Mouse (Mus musculus): ENCODE measurements around the gene Casz1. TPM values are rescaled to one million over a fixed set of nuclear protein-coding genes. Genes with fewer than 3 reads are reported as not detected.
A peak's percentile ranks its signal among the peaks of the same experiment; 100 is the strongest.

Gene Casz1
- polyA plus RNA-seq, 1 experiment from 2014 or later: 9.4 TPM

GRCm38 (mm10) chr4:148881001-148881669, 76.9 kb downstream of the Casz1 start:
- no peak overlapping the region for H3K4me3 ChIP-seq (ENCODE audit: low read depth, low read length)
- no peaks in the 10 kb centered on the region for H3K27me3 ChIP-seq (ENCODE audit: control insufficient read depth, insufficient read depth, low read length)
- no peaks in the 10 kb centered on the region for H3K9me3 ChIP-seq (ENCODE audit: control insufficient read depth, low read length)
- no peaks in the 10 kb centered on the region for H3K36me3 ChIP-seq (ENCODE audit: control insufficient read depth, insufficient read depth, low read length)
- H3K9ac ChIP-seq (ENCODE audit: low read length): no peak overlapping the region
- H3K4me2 ChIP-seq (replicated peaks; ENCODE audit: low read depth): no peak overlapping the region
- 54% methylated on average over 17 of the region's 17 CpGs for WGBS
- H3K27ac ChIP-seq (replicated peaks): no peak overlapping the region
- DNase-seq (ENCODE audit: low spot score): no peak
- no peak for ATAC-seq (ENCODE audit: low FRiP score, low TSS enrichment)
- no peak for TF ChIP-seq CTCF (IDR thresholded peaks at IDR 0.05; ENCODE audit: low read depth)
- TF ChIP-seq EP300 (optimal IDR thresholded peaks at IDR 0.05): no peak
- peaks cover 4% of the 10 kb centered on the region; the same call in 1 of the 2 replicates for H3K4me1 ChIP-seq (replicated peaks; ENCODE audit: control insufficient read depth, insufficient read depth)

GRCm38 (mm10) chr4:148881838-148882237, 77.6 kb downstream of the Casz1 start:
- H3K27ac ChIP-seq (replicated peaks): no peak overlapping the region
- H3K36me3 ChIP-seq (ENCODE audit: control insufficient read depth, insufficient read depth, low read length): no peaks in the 10 kb centered on the region
- no peaks in the 10 kb centered on the region for H3K9me3 ChIP-seq (ENCODE audit: control insufficient read depth, low read length)
- DNase-seq (ENCODE audit: low spot score) (no peak), ATAC-seq (ENCODE audit: low FRiP score, low TSS enrichment) (no peak)
- no peaks in the 10 kb centered on the region for H3K27me3 ChIP-seq (ENCODE audit: control insufficient read depth, insufficient read depth, low read length)
- no peak overlapping the region for H3K9ac ChIP-seq (ENCODE audit: low read length)
- H3K4me3 ChIP-seq (ENCODE audit: low read depth, low read length): no peak overlapping the region
- TF ChIP-seq CTCF (IDR thresholded peaks at IDR 0.05; ENCODE audit: low read depth) (no peak), EP300 (optimal IDR thresholded peaks at IDR 0.05) (no peak)
- H3K4me2 ChIP-seq (replicated peaks; ENCODE audit: low read depth): no peak overlapping the region
- peaks cover 4% of the 10 kb centered on the region; the same call in 1 of the 2 replicates for H3K4me1 ChIP-seq (replicated peaks; ENCODE audit: control insufficient read depth, insufficient read depth)
- 76% methylated on average over 5 of the region's 5 CpGs for WGBS

GRCm38 (mm10) chr4:148882360-148882929, 78.2 kb downstream of the Casz1 start:
- no peaks in the 10 kb centered on the region for H3K36me3 ChIP-seq (ENCODE audit: control insufficient read depth, insufficient read depth, low read length)
- no peak overlapping the region for H3K4me2 ChIP-seq (replicated peaks; ENCODE audit: low read depth)
- peaks cover 4% of the 10 kb centered on the region; the same call in 1 of the 2 replicates for H3K4me1 ChIP-seq (replicated peaks; ENCODE audit: control insufficient read depth, insufficient read depth)
- ATAC-seq (ENCODE audit: low FRiP score, low TSS enrichment) (no peak), DNase-seq (ENCODE audit: low spot score) (no peak)
- H3K27ac ChIP-seq (replicated peaks): no peak overlapping the region
- H3K9ac ChIP-seq (ENCODE audit: low read length): no peak overlapping the region
- H3K9me3 ChIP-seq (ENCODE audit: control insufficient read depth, low read length): no peaks in the 10 kb centered on the region
- no peak overlapping the region for H3K4me3 ChIP-seq (ENCODE audit: low read depth, low read length)
- H3K27me3 ChIP-seq (ENCODE audit: control insufficient read depth, insufficient read depth, low read length): no peaks in the 10 kb centered on the region
- TF ChIP-seq CTCF (IDR thresholded peaks at IDR 0.05; ENCODE audit: low read depth) (no peak), EP300 (optimal IDR thresholded peaks at IDR 0.05) (no peak)
- 29% methylated on average over 17 of the region's 17 CpGs for WGBS

- Histone ChIP-seq H3K9ac (ENCODE audit: low read length) (no peak overlapping the region), H3K27ac (replicated peaks) (no peak overlapping the region), H3K36me3 (ENCODE audit: control insufficient read depth, insufficient read depth, low read length) (no peaks in the 10 kb centered on the region), H3K27me3 (ENCODE audit: control insufficient read depth, insufficient read depth, low read length) (no peaks in the 10 kb centered on the region), H3K4me3 (ENCODE audit: low read depth, low read length) (no peak overlapping the region), H3K9me3 (ENCODE audit: control insufficient read depth, low read length) (no peaks in the 10 kb centered on the region), H3K4me1 (replicated peaks; ENCODE audit: control insufficient read depth, insufficient read depth) (peaks cover 4% of the 10 kb centered on the region; the same call in 1 of the 2 replicates), H3K4me2 (replicated peaks; ENCODE audit: low read depth) (no peak overlapping the region)
- TF ChIP-seq CTCF (IDR thresholded peaks at IDR 0.05; ENCODE audit: low read depth): no peak
- TF ChIP-seq EP300 (optimal IDR thresholded peaks at IDR 0.05): no peak
- DNase-seq (ENCODE audit: low spot score) (no peak), ATAC-seq (ENCODE audit: low FRiP score, low TSS enrichment) (no peak)
- WGBS: 81% methylated on average over 14 of the region's 14 CpGs
Observed at GRCm38 (mm10) chr4:148884596-148884995, 80.4 kb downstream of the Casz1 start.

- Histone ChIP-seq H3K4me2 (replicated peaks; ENCODE audit: low read depth) (no peak overlapping the region), H3K36me3 (ENCODE audit: control insufficient read depth, insufficient read depth, low read length) (no peaks in the 10 kb centered on the region), H3K4me1 (replicated peaks; ENCODE audit: control insufficient read depth, insufficient read depth) (peaks cover 4% of the 10 kb centered on the region; the same call in 1 of the 2 replicates), H3K27me3 (ENCODE audit: control insufficient read depth, insufficient read depth, low read length) (no peaks in the 10 kb centered on the region), H3K9me3 (ENCODE audit: control insufficient read depth, low read length) (no peaks in the 10 kb centered on the region), H3K9ac (ENCODE audit: low read length) (no peak overlapping the region), H3K4me3 (ENCODE audit: low read depth, low read length) (no peak overlapping the region), H3K27ac (replicated peaks) (0 out of 2 replicates have a peak overlapping the region, but pooled peaks have one; percentile 30)
- no peak for TF ChIP-seq EP300 (optimal IDR thresholded peaks at IDR 0.05)
- no peak for TF ChIP-seq CTCF (IDR thresholded peaks at IDR 0.05; ENCODE audit: low read depth)
- no peak for DNase-seq (ENCODE audit: low spot score)
- no peak for ATAC-seq (ENCODE audit: low FRiP score, low TSS enrichment)
- 22% methylated on average over 10 of the region's 10 CpGs for WGBS
Observed at GRCm38 (mm10) chr4:148885401-148885800, 81.2 kb downstream of the Casz1 start.

- Histone ChIP-seq H3K27ac (replicated peaks) (no peak overlapping the region), H3K9ac (ENCODE audit: low read length) (no peak overlapping the region), H3K36me3 (ENCODE audit: control insufficient read depth, insufficient read depth, low read length) (no peaks in the 10 kb centered on the region), H3K4me2 (replicated peaks; ENCODE audit: low read depth) (no peak overlapping the region), H3K9me3 (ENCODE audit: control insufficient read depth, low read length) (no peaks in the 10 kb centered on the region), H3K4me3 (ENCODE audit: low read depth, low read length) (no peak overlapping the region), H3K27me3 (ENCODE audit: control insufficient read depth, insufficient read depth, low read length) (no peaks in the 10 kb centered on the region), H3K4me1 (replicated peaks; ENCODE audit: control insufficient read depth, insufficient read depth) (peaks cover 2% of the 10 kb centered on the region)
- DNase-seq (ENCODE audit: low spot score): no peak
- TF ChIP-seq EP300 (optimal IDR thresholded peaks at IDR 0.05): no peak
- TF ChIP-seq CTCF (IDR thresholded peaks at IDR 0.05; ENCODE audit: low read depth): no peak
- ATAC-seq (ENCODE audit: low FRiP score, low TSS enrichment): no peak
- WGBS: 60% methylated on average over 9 of the region's 9 CpGs
Observed at GRCm38 (mm10) chr4:148885921-148886540, 81.8 kb downstream of the Casz1 start.
